Mouse (Mus musculus) heart, postnatal 25 days (tissue): ENCODE measurements around the gene Plekhg2. TPM values are rescaled to one million over a fixed set of nuclear protein-coding genes. Genes with fewer than 3 reads are reported as not detected.

Experiments used
- total RNA-seq, 2 experiments: library from RNA; stranded (reverse); gene quantifications; 2 replicates each; pipeline ENCODE4 v1.2.3; 2021

Gene Plekhg2
- total RNA-seq, 2 experiments from 2014 or later = 13.1 to 20.4 TPM

Other genes starting within 250 kb of the Plekhg2 start
- gene 9530053A07Rik, start 243.1 kb downstream of the Plekhg2 start, total RNA-seq = not detected
- 10 to 100 TPM; 32.2 to 35.3 TPM for gene Fbl, start 202.9 kb downstream of the Plekhg2 start, total RNA-seq
- 10 to 100 TPM; 30.5 to 32.0 TPM for gene Dyrk1b, start 193.1 kb downstream of the Plekhg2 start, total RNA-seq
- 10 to 100 TPM; 11.9 to 12.1 TPM for gene Eid2, start 104.7 kb downstream of the Plekhg2 start, total RNA-seq
- gene Eid2b, start 94.9 kb downstream of the Plekhg2 start, total RNA-seq = 10 to 100 TPM; 10.1 to 10.2 TPM
- not detected for gene Selenov, start 81.4 kb downstream of the Plekhg2 start, total RNA-seq
- not detected for gene Dll3, start 70.4 kb downstream of the Plekhg2 start, total RNA-seq
- 10 to 100 TPM; 60.5 to 61.7 TPM for gene Timm50, start 60.5 kb downstream of the Plekhg2 start, total RNA-seq
- gene Supt5, start 33.9 kb downstream of the Plekhg2 start, total RNA-seq = 10 to 100 TPM; 52.8 to 52.9 TPM
- 100 to 1,000 TPM; 489 to 520 TPM for gene Rps16, start 21.9 kb downstream of the Plekhg2 start, total RNA-seq
- gene Zfp36, start 7.7 kb upstream of the Plekhg2 start, total RNA-seq = 10 to 100 TPM; 14.1 to 18.0 TPM
- gene Med29, start 20.1 kb upstream of the Plekhg2 start, total RNA-seq = 10 to 100 TPM; 18.2 to 20.9 TPM
- gene Paf1, start 20.4 kb upstream of the Plekhg2 start, total RNA-seq = 10 to 100 TPM; 40.6 to 44.3 TPM
- gene Gmfg, start 64.8 kb upstream of the Plekhg2 start, total RNA-seq = 1 to 10 TPM; 5.0 to 5.6 TPM
- gene Lrfn1, start 79.4 kb upstream of the Plekhg2 start, total RNA-seq = under 1 TPM; 0.68 to 0.84 TPM
- not detected for gene Ifnl2, start 137.9 kb upstream of the Plekhg2 start, total RNA-seq
- not detected for gene Ifnl3, start 150.2 kb upstream of the Plekhg2 start, total RNA-seq
- not detected for gene Sycn, start 168.3 kb upstream of the Plekhg2 start, total RNA-seq
- gene Nccrp1, start 174.7 kb upstream of the Plekhg2 start, total RNA-seq = not detected
- 10 to 100 TPM; 22.6 to 22.8 TPM for gene Samd4b, start 225.5 kb upstream of the Plekhg2 start, total RNA-seq
- 1 to 10 TPM; 8.4 to 8.8 TPM for gene Pak4, start 225.6 kb upstream of the Plekhg2 start, total RNA-seq